Mouse (Mus musculus) limb, embryonic 12.5 days (tissue): Measurements from ENCODE around the gene Mief2. TPM values are rescaled to one million over a fixed set of nuclear protein-coding genes. Genes with fewer than 3 reads are reported as not detected.

ENCODE experiments used
- ATAC-seq: fragments of 200-750 bp; cut with Nextera tagmentation; 2 replicates; pipeline ENCODE4 v1.8.0; 2017; ENCODE audit warnings: low read depth, moderate TSS enrichment; ENCODE audit not compliant: insufficient number of reproducible peaks, insufficient read depth, low FRiP score, low TSS enrichment
- H3K27ac ChIP-seq: fragments of 300-500 bp; sonication (generic); 2 replicates; pipeline ENCODE4 v1.5.1; 2016; ENCODE audit warnings: mild to moderate bottlenecking, moderate library complexity
- H3K27me3 ChIP-seq: fragments of 300-500 bp; sonication (generic); 2 replicates; pipeline ENCODE4 v1.6.1; 2016; ENCODE audit warnings: mild to moderate bottlenecking, moderate library complexity
- H3K36me3 ChIP-seq: fragments of 300-500 bp; sonication (generic); 2 replicates; pipeline ENCODE4 v1.6.1; 2016; ENCODE audit warnings: mild to moderate bottlenecking, moderate library complexity
- H3K4me1 ChIP-seq: fragments of 300-500 bp; sonication (generic); replicated peaks from 2 replicates; pipeline ENCODE4 v1.6.1; 2016
- H3K4me2 ChIP-seq: fragments of 300-500 bp; sonication (generic); 2 replicates; pipeline ENCODE4 v1.6.1; 2016; ENCODE audit warnings: mild to moderate bottlenecking, moderate library complexity
- H3K4me3 ChIP-seq: fragments of 300-500 bp; sonication (generic); replicated peaks from 2 replicates; pipeline ENCODE4 v1.5.1; 2016; ENCODE audit warnings: mild to moderate bottlenecking
- H3K9ac ChIP-seq: fragments of 300-500 bp; sonication (generic); replicated peaks from 2 replicates; pipeline ENCODE4 v1.6.1; 2016; ENCODE audit warnings: mild to moderate bottlenecking, moderate library complexity
- H3K9me3 ChIP-seq: fragments of 300-500 bp; sonication (generic); 2 replicates; pipeline ENCODE4 v1.6.1; 2016; ENCODE audit warnings: mild to moderate bottlenecking, moderate library complexity
- WGBS: fragments of 180-500 bp; shearing (Covaris S2); methylation state at CpG from one replicate; pipeline ENCODE4 v1.1.7; 2016; 5-methylcytosine and 5-hydroxymethylcytosine counted together
- microRNA-seq: library from miRNA; unstranded; fragments of <30 nt; microRNA quantifications from one replicate; pipeline ENCODE4, GENCODE M21; 2017
- polyA plus RNA-seq: library from polyadenylated mRNA; unstranded; fragments of >200 nt; fragmentation: Nextera tagmentation; extraction: Ambion mirVana; gene quantifications from 2 replicates; pipeline ENCODE4 v1.2.1, GENCODE M21; 2016

Gene Mief2
- polyA plus RNA-seq, 1 experiment from 2014 or later: 18.5 TPM

GRCm38 (mm10) chr11:60777801-60778370 is 49.7 kb downstream of the Mief2 start:
- Histone ChIP-seq H3K9me3 (no peaks in the 10 kb centered on the region), H3K36me3 (peaks cover 42% of the 10 kb centered on the region), H3K27ac (peak overlapping the region; percentile 90; the same call in 1 of the 2 replicates), H3K4me3 (peak overlapping the region; percentile 87), H3K27me3 (no peaks in the 10 kb centered on the region), H3K4me2 (peak overlapping the region; percentile 90), H3K4me1 (peaks cover 63% of the 10 kb centered on the region), H3K9ac (peak overlapping the region; percentile 79)
- no peak for ATAC-seq
- 27% methylated on average over 16 of the region's 16 CpGs for WGBS

GRCm38 (mm10) chr11:60779673-60780189 is 51.5 kb downstream of the Mief2 start:
- Histone ChIP-seq H3K27ac (no peak overlapping the region), H3K27me3 (no peaks in the 10 kb centered on the region), H3K4me1 (peaks cover 63% of the 10 kb centered on the region), H3K9ac (peak overlapping the region; percentile 19; the same call in 1 of the 2 replicates), H3K9me3 (no peaks in the 10 kb centered on the region), H3K4me3 (peak overlapping the region; percentile 12; the same call in 1 of the 2 replicates), H3K4me2 (peak overlapping the region; percentile 49), H3K36me3 (peaks cover 59% of the 10 kb centered on the region)
- no peak for ATAC-seq
- 90% methylated on average over 10 of the region's 10 CpGs for WGBS

Small RNA genes within 50 kb of the gene (microRNA-seq; reads per million reads assigned to microRNA genes)
- gene Mir5100: 1.6 reads per million

Other genes starting within 250 kb of the Mief2 start
- gene Alkbh5, start 192.0 kb upstream of the Mief2 start, polyA plus RNA-seq: 31.8 and 40.2 TPM in 2 replicates
- gene Llgl1, start 28.7 kb upstream of the Mief2 start, polyA plus RNA-seq: 114 and 117 TPM in 2 replicates
- 65.4 and 75.0 TPM in 2 replicates for gene Flii, start 1.1 kb upstream of the Mief2 start, polyA plus RNA-seq
- gene Top3a, start 49.0 kb downstream of the Mief2 start, polyA plus RNA-seq: 24.6 and 25.9 TPM in 2 replicates
- 6.3 and 7.8 TPM in 2 replicates for gene Smcr8, start 49.1 kb downstream of the Mief2 start, polyA plus RNA-seq
- 66.3 and 69.5 TPM in 2 replicates for gene Shmt1, start 83.3 kb downstream of the Mief2 start, polyA plus RNA-seq
- 29.4 and 30.5 TPM in 2 replicates for gene Dhrs7b, start 102.2 kb downstream of the Mief2 start, polyA plus RNA-seq
- 59.2 and 61.4 TPM in 2 replicates for gene Tmem11, start 150.9 kb downstream of the Mief2 start, polyA plus RNA-seq
- 14.2 and 15.9 TPM in 2 replicates for gene Natd1, start 186.4 kb downstream of the Mief2 start, polyA plus RNA-seq
- 83.1 and 84.7 TPM in 2 replicates for gene Map2k3, start 203.6 kb downstream of the Mief2 start, polyA plus RNA-seq